Mouse (Mus musculus) cerebellum, adult 2 months (tissue): ENCODE data around the gene Ttll1.

Experiments used
- CTCF ChIP-seq: fragments of 200-500 bp; IDR thresholded peaks from 2 replicates; pipeline ENCODE4 v1.5.1; 2011; ENCODE audit warnings: low read depth, mild to moderate bottlenecking, control low read depth, low read length, moderate library complexity, borderline replicate concordance; ENCODE audit not compliant: insufficient read depth
- POLR2A ChIP-seq: fragments of 200-500 bp; IDR thresholded peaks from 2 replicates; pipeline ENCODE4 v1.6.1; 2011; ENCODE audit warnings: low read length, control low read depth, borderline replicate concordance; ENCODE audit not compliant: insufficient read depth

DNA sequence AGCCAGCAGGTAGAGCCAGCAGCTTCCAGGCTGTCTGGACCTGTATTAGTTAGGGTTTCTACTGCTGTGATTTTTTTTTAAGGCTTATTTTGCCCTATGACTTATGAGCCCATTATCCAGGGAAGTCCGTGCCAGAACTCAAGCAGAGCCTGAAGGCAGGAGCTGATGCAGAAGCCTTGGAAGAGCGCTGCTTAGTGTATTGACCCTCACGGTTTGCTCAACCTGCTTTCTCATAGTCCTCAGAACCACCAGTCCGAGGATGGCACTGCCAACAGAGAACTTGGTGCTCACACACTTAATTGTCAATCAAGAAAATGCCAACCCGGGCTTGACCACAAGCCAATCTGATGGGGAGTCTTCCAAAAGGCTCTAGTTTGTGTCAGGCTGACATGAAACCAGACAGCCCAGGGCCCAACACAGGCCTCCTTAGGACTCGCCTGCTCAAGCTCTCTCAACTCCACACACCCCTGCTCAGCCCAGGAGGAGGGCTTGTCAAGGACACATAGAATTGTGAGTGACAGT, 10.2 kb upstream of the Ttll1 start:
- TF ChIP-seq CTCF, result no peak
- no peak for TF ChIP-seq POLR2A
